Mouse (Mus musculus): ENCODE data around the gene Zfp518b. TPM values are rescaled to one million over a fixed set of nuclear protein-coding genes. Genes with fewer than 3 reads are reported as not detected.

Zfp518b gene
- polyA plus RNA-seq (2014; fragmentation: Nextera tagmentation; extraction: Ambion mirVana): 40.3 and 46.0 TPM in 2 replicates

DNA sequence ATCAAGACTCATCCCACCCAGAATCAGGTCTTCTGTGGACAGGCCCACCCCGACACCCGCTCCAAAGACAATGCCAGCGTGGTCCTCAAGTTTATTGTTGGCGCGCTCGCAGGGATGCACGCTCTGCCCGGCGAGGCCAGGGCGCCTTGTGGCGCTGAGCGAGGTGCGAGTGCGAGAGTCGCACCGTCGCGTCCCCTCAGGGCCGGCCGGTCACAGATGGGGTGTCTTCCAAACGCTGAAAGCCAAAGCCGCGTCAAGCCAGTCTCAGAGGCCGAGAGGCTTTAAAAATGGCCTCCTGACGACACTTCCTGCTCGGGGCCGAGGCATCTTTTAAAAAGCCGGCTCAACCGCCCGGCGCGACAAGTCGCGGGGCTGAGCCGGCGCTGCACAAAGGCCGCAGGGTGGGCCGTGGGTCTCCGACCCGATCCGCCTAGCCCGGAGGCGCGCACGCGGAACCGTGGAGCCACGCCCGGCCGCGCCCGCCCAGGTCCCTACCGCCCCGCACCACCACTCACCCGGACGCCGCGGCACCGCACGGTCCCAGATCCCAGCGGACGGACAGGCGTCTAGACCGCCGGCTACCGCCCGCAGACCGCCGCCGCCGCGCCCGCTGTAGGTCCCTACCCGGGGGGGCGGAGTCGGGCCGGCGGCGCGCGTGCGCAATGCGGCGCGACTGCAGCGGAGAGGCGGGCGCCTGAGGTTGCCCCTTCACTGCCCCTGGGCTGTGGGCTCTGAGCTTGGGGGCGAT is at the start of gene Zfp518b:
Gene Zfp518b (minus strand): TSS at position 663 of the 748 bp plus-strand sequence.
- DNase-seq (peak; percentile 90), ATAC-seq (ENCODE audit: low FRiP score, low TSS enrichment) (peak; percentile 93)
- peaks cover 32% of the 10 kb centered on the region for H3K36me3 ChIP-seq (ENCODE audit: control insufficient read depth, insufficient read depth, low read length)
- 0 out of 2 replicates have a peak, but pooled peaks cover 4% of the 10 kb centered on the region for H3K9me3 ChIP-seq (ENCODE audit: control insufficient read depth, low read length)
- H3K9ac ChIP-seq (replicated peaks; ENCODE audit: low read length): peak within 1 kb of the TSS; percentile 94
- peaks cover 9% of the 10 kb centered on the region; the same call in 1 of the 2 replicates for H3K4me1 ChIP-seq (ENCODE audit: control insufficient read depth, insufficient read depth, low read length)
- under 1% methylated on average over 89 of the region's 89 CpGs for WGBS
- H3K4me2 ChIP-seq (ENCODE audit: low read length): peak within 1 kb of the TSS; percentile 77
- peak within 1 kb of the TSS; percentile 93 for H3K27ac ChIP-seq (replicated peaks; ENCODE audit: low read depth, low read length)
- no peaks in the 10 kb centered on the region for H3K27me3 ChIP-seq (ENCODE audit: control insufficient read depth, insufficient read depth, low read length)
- peak within 1 kb of the TSS; percentile 75 for H3K4me3 ChIP-seq (replicated peaks; ENCODE audit: low read depth, low read length)

DNA sequence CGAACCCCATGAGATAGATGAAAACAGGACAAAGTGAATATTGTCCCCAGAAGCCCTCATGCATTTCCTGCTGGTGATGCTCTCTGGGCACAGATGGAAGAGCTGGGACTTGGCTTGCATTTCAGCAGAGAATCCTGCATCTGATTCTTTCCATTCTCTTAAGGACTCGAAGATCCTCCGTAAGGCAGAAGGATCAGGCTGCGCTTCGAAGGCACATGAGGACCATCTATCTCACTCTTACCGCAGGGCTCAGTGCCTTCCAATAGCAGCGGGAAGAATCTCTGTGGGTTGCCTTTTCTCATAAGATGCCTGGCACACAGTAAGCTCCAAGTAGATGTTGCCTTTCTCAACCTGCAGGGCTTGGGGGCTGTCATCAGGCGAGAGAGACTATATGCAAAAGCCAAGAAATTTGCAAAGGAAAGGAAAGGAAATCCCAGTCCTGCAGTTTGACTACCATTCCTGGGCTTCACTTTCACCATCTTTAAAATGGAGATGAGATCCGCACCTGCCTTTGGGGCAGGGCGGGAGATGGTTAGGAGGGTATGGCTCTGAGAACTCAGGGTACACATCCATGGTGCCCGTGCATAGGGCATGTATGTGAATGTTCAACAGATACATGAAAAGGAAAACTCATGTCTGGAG is 24.4 kb upstream of the Zfp518b start:
- no peak for DNase-seq
- Histone ChIP-seq H3K9ac (replicated peaks; ENCODE audit: low read length) (no peak overlapping the region), H3K9me3 (ENCODE audit: control insufficient read depth, low read length) (no peaks in the 10 kb centered on the region), H3K4me2 (ENCODE audit: low read length) (no peak overlapping the region), H3K27ac (replicated peaks; ENCODE audit: low read depth, low read length) (no peak overlapping the region), H3K4me3 (replicated peaks; ENCODE audit: low read depth, low read length) (no peak overlapping the region), H3K4me1 (ENCODE audit: control insufficient read depth, insufficient read depth, low read length) (no peaks in the 10 kb centered on the region), H3K36me3 (ENCODE audit: control insufficient read depth, insufficient read depth, low read length) (no peaks in the 10 kb centered on the region), H3K27me3 (ENCODE audit: control insufficient read depth, insufficient read depth, low read length) (no peaks in the 10 kb centered on the region)
- WGBS: 74% methylated on average over 11 of the region's 11 CpGs
- no peak for ATAC-seq (ENCODE audit: low FRiP score, low TSS enrichment)

DNA sequence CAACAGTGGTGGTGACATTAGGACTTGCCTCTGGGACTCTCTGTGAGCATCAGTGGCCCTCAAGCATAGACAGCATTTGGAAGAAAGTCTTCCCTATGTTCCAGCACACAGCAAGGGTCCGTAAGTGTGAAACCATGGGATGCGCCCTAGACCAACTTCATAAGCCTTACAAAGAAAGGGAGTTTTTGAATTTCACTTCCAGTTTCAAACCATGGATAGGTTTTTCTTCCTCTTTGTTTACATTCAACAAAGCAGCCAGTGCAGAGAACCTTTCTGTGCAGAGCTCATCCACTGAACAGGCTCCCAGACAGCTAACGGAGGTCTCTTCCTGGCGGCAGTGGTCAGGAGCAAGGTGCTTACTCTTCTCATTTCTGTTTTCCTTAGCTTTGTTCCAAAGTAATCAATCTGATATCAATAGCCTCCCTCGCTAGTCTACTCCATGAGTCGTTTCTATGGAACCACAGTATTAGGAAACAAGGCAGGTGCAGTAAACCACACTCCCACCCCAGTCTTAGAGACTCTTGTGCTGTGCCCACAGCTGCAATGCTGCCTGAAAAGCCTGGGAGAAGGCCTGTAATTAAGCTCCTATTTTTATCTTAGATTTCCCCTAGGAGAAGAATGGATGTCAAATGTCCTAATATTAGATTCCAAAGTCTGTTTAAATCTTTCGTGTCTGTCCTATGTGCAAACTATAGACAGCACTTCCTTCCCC is 22.9 kb upstream of the Zfp518b start:
- no peak for DNase-seq
- no peak overlapping the region for H3K9ac ChIP-seq (replicated peaks; ENCODE audit: low read length)
- no peak overlapping the region for H3K4me2 ChIP-seq (ENCODE audit: low read length)
- H3K4me3 ChIP-seq (replicated peaks; ENCODE audit: low read depth, low read length): no peak overlapping the region
- H3K36me3 ChIP-seq (ENCODE audit: control insufficient read depth, insufficient read depth, low read length): no peaks in the 10 kb centered on the region
- no peaks in the 10 kb centered on the region for H3K9me3 ChIP-seq (ENCODE audit: control insufficient read depth, low read length)
- 88% methylated on average over 7 of the region's 7 CpGs for WGBS
- ATAC-seq (ENCODE audit: low FRiP score, low TSS enrichment): no peak
- H3K27ac ChIP-seq (replicated peaks; ENCODE audit: low read depth, low read length): no peak overlapping the region
- H3K4me1 ChIP-seq (ENCODE audit: control insufficient read depth, insufficient read depth, low read length): no peaks in the 10 kb centered on the region
- no peaks in the 10 kb centered on the region for H3K27me3 ChIP-seq (ENCODE audit: control insufficient read depth, insufficient read depth, low read length)

DNA sequence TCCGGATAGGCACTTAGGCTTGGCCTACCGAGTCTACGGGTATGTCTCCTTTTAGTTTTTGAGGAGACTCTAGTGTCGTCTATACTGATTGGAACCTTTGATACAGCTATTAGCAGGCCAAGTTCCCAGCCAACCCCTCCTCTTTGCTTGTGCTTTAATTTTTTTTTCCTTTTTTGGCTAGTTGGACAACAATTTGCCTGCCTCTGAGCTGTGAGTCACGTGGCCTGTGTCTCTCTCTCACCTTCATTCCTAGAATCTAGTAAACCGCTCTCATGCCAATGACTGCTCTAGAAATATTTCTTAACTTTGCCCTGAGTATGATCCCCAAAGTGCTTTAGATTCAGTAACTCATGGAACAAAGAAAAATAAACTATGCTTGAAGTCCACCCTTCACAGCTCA is 18.3 kb upstream of the Zfp518b start:
- no peak for ATAC-seq (ENCODE audit: low FRiP score, low TSS enrichment)
- WGBS: 94% methylated on average over 6 of the region's 6 CpGs
- no peaks in the 10 kb centered on the region for H3K4me1 ChIP-seq (ENCODE audit: control insufficient read depth, insufficient read depth, low read length)

DNA sequence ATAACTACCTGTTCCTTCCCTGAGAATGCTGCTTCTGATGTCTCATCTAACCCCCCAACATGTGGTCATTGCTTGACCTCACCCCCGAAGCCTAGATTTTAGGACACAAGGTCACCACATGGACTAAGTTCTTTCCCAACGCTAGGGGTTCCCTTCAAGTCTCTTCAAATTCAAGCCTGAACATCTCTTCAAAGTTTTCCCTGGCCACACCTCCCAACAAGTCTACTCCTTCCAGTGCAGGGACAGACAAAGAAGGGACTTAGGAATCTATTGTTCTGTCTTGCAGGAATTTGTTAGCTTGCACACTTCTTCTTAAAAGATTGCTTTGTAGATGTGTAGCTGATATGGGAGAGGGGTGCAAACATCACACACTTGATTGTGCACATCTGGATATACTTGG is 17.5 kb upstream of the Zfp518b start:
- H3K4me1 ChIP-seq (ENCODE audit: control insufficient read depth, insufficient read depth, low read length): no peaks in the 10 kb centered on the region
- no peak overlapping the region for H3K4me3 ChIP-seq (replicated peaks; ENCODE audit: low read depth, low read length)
- H3K9me3 ChIP-seq (ENCODE audit: control insufficient read depth, low read length): no peaks in the 10 kb centered on the region
- no peak overlapping the region for H3K27ac ChIP-seq (replicated peaks; ENCODE audit: low read depth, low read length)
- 70% methylated on average over 2 of the region's 2 CpGs for WGBS
- H3K36me3 ChIP-seq (ENCODE audit: control insufficient read depth, insufficient read depth, low read length): no peaks in the 10 kb centered on the region
- no peak overlapping the region for H3K4me2 ChIP-seq (ENCODE audit: low read length)
- no peak for DNase-seq
- H3K27me3 ChIP-seq (ENCODE audit: control insufficient read depth, insufficient read depth, low read length): no peaks in the 10 kb centered on the region
- ATAC-seq (ENCODE audit: low FRiP score, low TSS enrichment): no peak
- H3K9ac ChIP-seq (replicated peaks; ENCODE audit: low read length): no peak overlapping the region

More for the DNA sequence above, 18.3 kb upstream of the Zfp518b start:
- no peak for DNase-seq
- H3K4me3 ChIP-seq (replicated peaks; ENCODE audit: low read depth, low read length): no peak overlapping the region
- H3K36me3 ChIP-seq (ENCODE audit: control insufficient read depth, insufficient read depth, low read length): no peaks in the 10 kb centered on the region
- no peaks in the 10 kb centered on the region for H3K9me3 ChIP-seq (ENCODE audit: control insufficient read depth, low read length)
- H3K27me3 ChIP-seq (ENCODE audit: control insufficient read depth, insufficient read depth, low read length): no peaks in the 10 kb centered on the region
- no peak overlapping the region for H3K4me2 ChIP-seq (ENCODE audit: low read length)
- no peak overlapping the region for H3K9ac ChIP-seq (replicated peaks; ENCODE audit: low read length)
- H3K27ac ChIP-seq (replicated peaks; ENCODE audit: low read depth, low read length): no peak overlapping the region

DNA sequence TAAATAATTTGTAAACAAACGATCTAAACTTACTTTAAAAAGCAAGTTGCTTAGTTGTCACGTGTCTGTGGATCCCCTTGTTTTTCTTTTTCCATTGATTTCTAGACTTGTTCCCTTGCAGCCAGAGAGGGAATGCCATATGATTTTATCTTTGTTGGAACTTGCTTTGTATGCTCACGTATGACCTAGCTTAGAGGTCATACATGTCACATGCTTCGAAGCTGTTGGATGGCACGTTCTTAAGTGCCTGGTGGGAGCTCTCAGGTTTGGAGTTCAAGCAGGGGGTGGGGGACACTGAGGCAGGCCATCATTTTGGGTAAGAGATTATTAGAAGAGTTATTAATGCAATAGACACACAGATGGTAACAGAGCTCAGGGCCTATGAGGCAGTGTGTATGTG is 13.8 kb upstream of the Zfp518b start:
- no peaks in the 10 kb centered on the region for H3K4me1 ChIP-seq (ENCODE audit: control insufficient read depth, insufficient read depth, low read length)
- 76% methylated on average over 5 of the region's 5 CpGs for WGBS
- DNase-seq: no peak
- H3K9me3 ChIP-seq (ENCODE audit: control insufficient read depth, low read length): no peaks in the 10 kb centered on the region
- H3K36me3 ChIP-seq (ENCODE audit: control insufficient read depth, insufficient read depth, low read length): no peaks in the 10 kb centered on the region
- H3K27me3 ChIP-seq (ENCODE audit: control insufficient read depth, insufficient read depth, low read length): no peaks in the 10 kb centered on the region
- no peak for ATAC-seq (ENCODE audit: low FRiP score, low TSS enrichment)
- no peak overlapping the region for H3K9ac ChIP-seq (replicated peaks; ENCODE audit: low read length)
- no peak overlapping the region for H3K4me3 ChIP-seq (replicated peaks; ENCODE audit: low read depth, low read length)
- H3K4me2 ChIP-seq (ENCODE audit: low read length): no peak overlapping the region
- no peak overlapping the region for H3K27ac ChIP-seq (replicated peaks; ENCODE audit: low read depth, low read length)

DNA sequence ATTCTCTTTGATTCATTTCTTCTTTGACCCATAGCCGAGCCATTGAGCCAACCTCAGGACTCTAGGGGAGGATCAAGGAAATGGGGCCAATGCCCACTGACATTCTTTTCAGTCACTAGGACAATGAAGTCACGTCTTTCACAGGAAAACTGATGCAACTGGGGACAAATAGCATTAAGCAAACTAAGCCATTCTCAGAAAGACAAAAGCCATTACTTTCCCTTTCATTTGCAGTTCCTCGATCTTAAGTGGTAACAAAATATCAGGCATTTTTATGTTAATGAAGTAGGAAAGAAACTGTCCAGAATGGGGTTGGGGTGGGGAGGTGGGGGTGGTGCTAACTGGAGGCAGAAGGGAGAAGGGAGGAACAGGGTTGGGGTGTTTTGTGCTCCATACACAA is 13.4 kb upstream of the Zfp518b start:
- no peaks in the 10 kb centered on the region for H3K4me1 ChIP-seq (ENCODE audit: control insufficient read depth, insufficient read depth, low read length)

DNA sequence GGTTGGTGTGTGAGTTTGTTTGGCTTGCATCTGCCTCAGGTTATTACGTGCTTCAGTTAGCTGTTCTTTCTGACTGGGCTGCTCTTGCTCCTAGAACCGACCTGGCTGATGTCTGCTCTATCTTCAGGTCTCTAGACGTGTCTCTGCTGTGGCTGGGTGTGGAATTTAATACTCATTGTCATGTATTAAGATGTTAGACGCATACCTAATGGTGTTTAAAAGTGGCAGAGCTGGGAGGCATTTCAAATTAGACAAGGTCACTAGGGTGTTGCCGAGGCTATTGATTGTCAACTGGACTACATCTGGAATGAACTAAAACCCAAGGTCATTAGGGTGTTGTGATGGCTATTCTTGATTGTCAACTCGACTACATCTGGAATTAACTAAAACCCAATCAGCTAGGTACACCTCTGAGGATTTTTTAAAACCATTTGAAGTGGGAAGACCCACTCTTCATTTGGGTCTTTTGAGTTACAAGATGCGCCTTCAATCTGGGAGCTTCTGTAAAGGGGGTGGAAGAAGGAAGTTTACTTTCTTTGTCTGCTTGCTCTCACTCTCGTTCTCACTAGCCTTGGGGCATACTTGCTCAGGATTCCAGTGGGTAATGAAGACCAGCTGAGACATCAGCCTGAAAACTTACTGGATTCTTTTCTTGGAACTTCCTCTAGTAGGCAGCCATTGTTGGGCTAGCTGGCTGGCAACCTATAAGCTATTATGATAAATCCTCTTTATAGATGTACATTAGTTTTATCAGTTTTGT is 12.2 kb upstream of the Zfp518b start:
- no peaks in the 10 kb centered on the region for H3K4me1 ChIP-seq (ENCODE audit: control insufficient read depth, insufficient read depth, low read length)
- 67% methylated on average over 8 of the region's 8 CpGs for WGBS
- no peak for DNase-seq
- ATAC-seq (ENCODE audit: low FRiP score, low TSS enrichment): no peak
- no peak overlapping the region for H3K9ac ChIP-seq (replicated peaks; ENCODE audit: low read length)
- no peaks in the 10 kb centered on the region for H3K27me3 ChIP-seq (ENCODE audit: control insufficient read depth, insufficient read depth, low read length)
- no peaks in the 10 kb centered on the region for H3K9me3 ChIP-seq (ENCODE audit: control insufficient read depth, low read length)
- no peak overlapping the region for H3K4me2 ChIP-seq (ENCODE audit: low read length)
- no peak overlapping the region for H3K27ac ChIP-seq (replicated peaks; ENCODE audit: low read depth, low read length)
- no peak overlapping the region for H3K4me3 ChIP-seq (replicated peaks; ENCODE audit: low read depth, low read length)
- H3K36me3 ChIP-seq (ENCODE audit: control insufficient read depth, insufficient read depth, low read length): no peaks in the 10 kb centered on the region

More for the DNA sequence above, 13.4 kb upstream of the Zfp518b start:
- H3K4me2 ChIP-seq (ENCODE audit: low read length): no peak overlapping the region
- 20% methylated on average over 3 of the region's 3 CpGs for WGBS
- no peak overlapping the region for H3K4me3 ChIP-seq (replicated peaks; ENCODE audit: low read depth, low read length)
- no peaks in the 10 kb centered on the region for H3K36me3 ChIP-seq (ENCODE audit: control insufficient read depth, insufficient read depth, low read length)
- no peaks in the 10 kb centered on the region for H3K27me3 ChIP-seq (ENCODE audit: control insufficient read depth, insufficient read depth, low read length)
- DNase-seq (no peak), ATAC-seq (ENCODE audit: low FRiP score, low TSS enrichment) (no peak)
- H3K9me3 ChIP-seq (ENCODE audit: control insufficient read depth, low read length): no peaks in the 10 kb centered on the region
- H3K9ac ChIP-seq (replicated peaks; ENCODE audit: low read length): no peak overlapping the region
- H3K27ac ChIP-seq (replicated peaks; ENCODE audit: low read depth, low read length): no peak overlapping the region

All from midbrain, embryonic 14.5 days (tissue).